Mouse (Mus musculus) midbrain, embryonic 16.5 days (tissue): ENCODE measurements around the gene Fam83f. TPM values are rescaled to one million over a fixed set of nuclear protein-coding genes. Genes with fewer than 3 reads are reported as not detected.

Source experiments
- ATAC-seq: fragments of 200-750 bp; cut with Nextera tagmentation; 2 replicates; pipeline ENCODE4 v1.8.0; 2017; ENCODE audit warnings: moderate TSS enrichment
- H3K27ac ChIP-seq: fragments of 300-500 bp; sonication (generic); 2 replicates; pipeline ENCODE4 v1.5.1; 2014; ENCODE audit warnings: mild to moderate bottlenecking, low read length, mixed read lengths
- H3K27me3 ChIP-seq: fragments of 300-500 bp; sonication (generic); 2 replicates; pipeline ENCODE4 v1.6.1; 2014; ENCODE audit warnings: low read depth, low read length, mixed read lengths; ENCODE audit not compliant: control insufficient read depth, insufficient read depth
- H3K36me3 ChIP-seq: fragments of 300-500 bp; sonication (generic); 2 replicates; pipeline ENCODE4 v1.6.1; 2014; ENCODE audit warnings: mild to moderate bottlenecking, low read length, moderate library complexity, mixed read lengths; ENCODE audit not compliant: control insufficient read depth, insufficient read depth
- H3K4me1 ChIP-seq: fragments of 300-500 bp; sonication (generic); 2 replicates; pipeline ENCODE4 v1.6.1; 2014; ENCODE audit warnings: mild to moderate bottlenecking, low read length, mixed read lengths; ENCODE audit not compliant: control insufficient read depth, insufficient read depth
- H3K4me2 ChIP-seq: fragments of 300-500 bp; sonication (generic); 2 replicates; pipeline ENCODE4 v1.6.1; 2014; ENCODE audit warnings: mild to moderate bottlenecking, low read length, mixed read lengths
- H3K4me3 ChIP-seq: fragments of 300-500 bp; sonication (generic); 2 replicates; pipeline ENCODE4 v1.5.1; 2014; ENCODE audit warnings: low read depth, mild to moderate bottlenecking, low read length, moderate library complexity, mixed read lengths
- H3K9ac ChIP-seq: fragments of 300-500 bp; sonication (generic); 2 replicates; pipeline ENCODE4 v1.6.1; 2014; ENCODE audit warnings: low read depth, low read length, mixed read lengths
- H3K9me3 ChIP-seq: fragments of 300-500 bp; sonication (generic); replicated peaks from 2 replicates; pipeline ENCODE4 v1.6.1; 2014; ENCODE audit warnings: mild to moderate bottlenecking, low read length, mixed read lengths; ENCODE audit not compliant: control insufficient read depth, poor library complexity, severe bottlenecking
- WGBS: fragments of 180-500 bp; shearing (Covaris S2); extraction: QIAGEN DNeasy Blood & Tissue Kit; methylation state at CpG from one replicate; pipeline ENCODE4 v1.1.7; 2014; 5-methylcytosine and 5-hydroxymethylcytosine counted together
- microRNA-seq: library from miRNA; unstranded; fragments of <30 nt; microRNA quantifications from one replicate; pipeline ENCODE4, GENCODE M21; 2017
- polyA plus RNA-seq: library from polyadenylated mRNA; unstranded; fragments of >200 nt; fragmentation: Nextera tagmentation; extraction: Ambion mirVana; gene quantifications from 2 replicates; pipeline ENCODE4 v1.2.1, GENCODE M21; 2015

The Fam83f gene
- polyA plus RNA-seq, 1 experiment from 2014 or later = 0.39 TPM

DNA sequence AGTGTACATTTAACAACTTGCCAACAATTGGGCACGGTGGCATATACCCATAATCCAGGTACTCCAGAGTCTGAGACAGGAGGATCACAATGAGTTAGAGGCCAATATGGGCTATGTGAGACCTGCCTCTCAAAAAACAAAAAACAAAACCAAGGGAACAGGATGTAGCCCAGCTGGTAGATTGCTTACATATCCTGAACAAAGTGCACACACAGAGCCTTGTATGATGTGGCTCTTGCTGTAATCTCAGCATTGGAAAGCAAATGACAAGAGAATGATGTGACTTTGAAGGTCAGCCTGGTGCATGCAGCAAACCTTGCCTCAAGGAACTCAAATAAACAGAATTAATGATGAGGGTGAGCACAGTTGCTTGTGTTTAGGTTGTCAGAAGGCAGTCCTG is 70.2 kb downstream of the Fam83f start:
- Histone ChIP-seq H3K27me3 (no peaks in the 10 kb centered on the region), H3K4me2 (no peak overlapping the region), H3K27ac (no peak overlapping the region), H3K9ac (no peak overlapping the region), H3K4me3 (no peak overlapping the region), H3K36me3 (no peaks in the 10 kb centered on the region), H3K9me3 (no peaks in the 10 kb centered on the region), H3K4me1 (no peaks in the 10 kb centered on the region)
- no peak for ATAC-seq
- WGBS = 92% methylated on average over 1 of the region's 1 CpGs

GRCm38 (mm10) chr15:80742991-80743474 is 71.4 kb downstream of the Fam83f start:
- ATAC-seq = no peak
- 93% methylated on average over 3 of the region's 3 CpGs for WGBS

GRCm38 (mm10) chr15:80743606-80744005 is 72.0 kb downstream of the Fam83f start:
- no peak for ATAC-seq
- no peaks in the 10 kb centered on the region for H3K9me3 ChIP-seq
- 92% methylated on average over 7 of the region's 7 CpGs for WGBS

More at GRCm38 (mm10) chr15:80742991-80743474, 71.4 kb downstream of the Fam83f start:
- Histone ChIP-seq H3K4me1 (no peaks in the 10 kb centered on the region), H3K4me2 (no peak overlapping the region), H3K27ac (no peak overlapping the region), H3K27me3 (no peaks in the 10 kb centered on the region), H3K9me3 (no peaks in the 10 kb centered on the region), H3K9ac (no peak overlapping the region), H3K4me3 (no peak overlapping the region), H3K36me3 (no peaks in the 10 kb centered on the region)

DNA sequence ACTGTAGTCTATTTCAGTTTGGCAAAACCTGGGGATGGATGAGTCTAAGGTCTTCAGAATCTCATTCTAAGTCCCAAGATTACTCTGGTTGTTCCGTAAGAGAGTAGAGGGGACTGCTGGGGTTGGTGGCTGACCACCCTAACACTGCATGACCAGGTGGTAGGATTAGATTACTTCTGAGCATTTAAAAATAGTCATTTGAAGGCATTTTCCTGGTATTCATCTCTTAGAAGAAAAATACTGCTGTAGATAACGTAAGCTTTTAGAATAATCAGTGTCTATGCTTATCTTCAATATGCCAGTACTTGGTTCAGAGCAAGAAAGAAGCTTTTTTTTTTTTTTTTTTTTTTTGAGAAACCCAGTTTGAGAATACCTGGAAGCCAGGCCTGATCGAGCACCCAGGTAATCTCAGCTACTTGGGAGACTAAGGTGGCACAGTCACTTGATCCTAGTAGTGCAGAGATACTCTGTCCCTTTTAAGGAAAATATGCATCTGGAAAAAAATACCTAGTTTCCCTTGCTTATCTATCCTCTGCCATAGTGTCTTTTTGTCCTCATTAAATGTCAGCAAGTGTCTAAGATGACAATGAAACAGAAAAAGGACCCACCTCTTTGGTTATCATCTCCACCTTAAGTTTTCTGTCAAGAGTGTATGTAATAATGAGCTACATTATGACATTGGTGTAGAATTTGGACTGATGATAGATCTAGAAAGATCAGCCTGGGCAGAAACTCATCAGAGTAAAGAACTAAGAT is 73.2 kb downstream of the Fam83f start:
- Histone ChIP-seq H3K4me1 (no peaks in the 10 kb centered on the region), H3K4me2 (no peak overlapping the region), H3K9me3 (no peaks in the 10 kb centered on the region), H3K9ac (no peak overlapping the region), H3K36me3 (no peaks in the 10 kb centered on the region), H3K4me3 (no peak overlapping the region), H3K27me3 (no peaks in the 10 kb centered on the region), H3K27ac (no peak overlapping the region)
- WGBS = 84% methylated on average over 3 of the region's 3 CpGs
- no peak for ATAC-seq

More at GRCm38 (mm10) chr15:80743606-80744005, 72.0 kb downstream of the Fam83f start:
- H3K4me1 ChIP-seq = no peaks in the 10 kb centered on the region
- no peak overlapping the region for H3K9ac ChIP-seq
- H3K36me3 ChIP-seq = no peaks in the 10 kb centered on the region
- H3K4me2 ChIP-seq = no peak overlapping the region
- no peak overlapping the region for H3K27ac ChIP-seq
- no peaks in the 10 kb centered on the region for H3K27me3 ChIP-seq
- no peak overlapping the region for H3K4me3 ChIP-seq

- Histone ChIP-seq H3K4me2 (no peak overlapping the region), H3K4me1 (no peaks in the 10 kb centered on the region), H3K36me3 (no peaks in the 10 kb centered on the region), H3K9me3 (no peaks in the 10 kb centered on the region), H3K9ac (no peak overlapping the region), H3K27ac (no peak overlapping the region), H3K27me3 (no peaks in the 10 kb centered on the region), H3K4me3 (no peak overlapping the region)
- WGBS = 79% methylated on average over 5 of the region's 5 CpGs
- ATAC-seq = no peak
Observed at GRCm38 (mm10) chr15:80748979-80749378, 77.3 kb downstream of the Fam83f start.

Small RNA genes within 50 kb of the gene (microRNA-seq; reads per million reads assigned to microRNA genes)
- not detected for gene Mir6957

Other genes starting within 250 kb of the Fam83f start
- gene Enthd1, start 106.7 kb upstream of the Fam83f start, polyA plus RNA-seq = not detected in 2 replicates
- gene Grap2, start 99.3 kb upstream of the Fam83f start, polyA plus RNA-seq = 0.16 and 0.23 TPM in 2 replicates
- gene Tnrc6b, start 39.5 kb downstream of the Fam83f start, polyA plus RNA-seq = 33.5 and 44.0 TPM in 2 replicates